Mouse (Mus musculus) brain, embryonic 14.5 days (tissue): Measurements from ENCODE around the gene Figla. TPM values are rescaled to one million over a fixed set of nuclear protein-coding genes. Genes with fewer than 3 reads are reported as not detected.

Source experiments
- DNase-seq: peaks from one replicate; pipeline ENCODE4 v3.0.0-alpha.2; 2011; ENCODE audit warnings: low read depth
- CTCF ChIP-seq: fragments of 200-500 bp; IDR thresholded peaks from 2 replicates; pipeline ENCODE4 v1.5.1; 2012; ENCODE audit warnings: inconsistent platforms, mild to moderate bottlenecking, moderate library complexity, borderline replicate concordance; ENCODE audit not compliant: insufficient read depth, insufficient read length; ENCODE audit errors: extremely low read depth
- POLR2A ChIP-seq: fragments of 200-500 bp; IDR thresholded peaks from 2 replicates; pipeline ENCODE4 v1.6.1; 2012; ENCODE audit warnings: mild to moderate bottlenecking, inconsistent platforms, borderline replicate concordance; ENCODE audit not compliant: poor library complexity, insufficient read depth, insufficient read length, severe bottlenecking; ENCODE audit errors: extremely low read depth
- polyA plus RNA-seq: library from polyadenylated mRNA; depleted of rRNA; stranded (reverse); fragments of >200 nt; gene quantifications from 2 replicates; pipeline ENCODE4 v1.2.3, GENCODE M21; 2012; rRNA removed

Gene Figla
- polyA plus RNA-seq, 1 experiment = 0.15 TPM

DNA sequence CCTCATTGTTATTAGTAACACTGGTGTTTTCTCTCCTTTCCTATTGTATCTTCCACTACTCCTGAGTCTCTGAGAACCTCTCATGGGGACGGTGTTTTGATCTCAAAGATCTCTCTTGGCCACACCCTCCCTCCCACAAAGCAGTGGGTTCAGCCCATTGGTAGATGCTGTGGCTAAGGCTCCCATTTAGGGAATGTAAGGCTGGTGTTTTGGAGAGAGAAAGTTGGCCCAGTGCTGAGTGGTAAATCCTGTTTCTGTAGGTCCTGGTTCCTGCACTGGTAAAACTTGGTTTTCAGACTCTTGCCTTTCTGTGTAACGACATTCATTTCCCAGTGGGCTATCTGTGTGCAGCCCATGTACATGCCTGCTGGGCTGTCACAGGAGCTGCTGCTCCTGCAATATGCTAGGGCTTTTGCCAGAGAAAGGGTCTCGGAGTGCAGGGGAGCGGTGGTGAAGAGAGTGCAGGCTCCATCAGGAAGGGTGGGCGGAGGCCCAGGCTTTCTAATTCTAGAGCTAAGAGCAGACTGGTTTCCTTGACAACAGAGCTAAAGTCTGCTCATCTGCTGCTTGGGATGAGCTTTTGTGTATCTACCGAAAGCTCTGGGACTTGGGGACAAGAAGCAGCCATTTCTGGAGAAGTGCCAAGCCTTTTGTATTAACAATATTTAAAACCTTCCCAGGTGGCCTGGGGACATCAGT is 48.5 kb downstream of the Figla start:
- TF ChIP-seq CTCF (no peak), POLR2A (no peak)
- DNase-seq = peak; percentile 94

DNA sequence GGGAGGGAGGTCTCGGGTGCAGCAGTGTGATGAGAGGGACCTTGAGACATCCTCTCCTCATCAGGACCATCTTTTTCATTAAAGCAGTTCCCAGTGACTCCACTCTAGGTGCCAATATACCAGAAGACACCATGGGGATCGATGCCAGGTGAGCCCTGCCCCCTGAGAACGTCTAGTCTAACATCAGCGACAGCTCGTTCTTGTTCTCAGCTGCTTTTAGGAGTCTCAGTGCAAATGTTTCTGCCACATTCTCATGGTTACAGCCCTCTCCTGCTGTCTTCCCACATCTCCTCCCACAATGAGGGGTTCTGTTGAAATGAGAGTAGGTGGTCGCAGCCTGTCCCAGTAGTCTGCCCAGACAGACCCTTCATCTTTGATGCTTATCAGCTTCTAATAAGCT is 50.8 kb downstream of the Figla start:
- no peak for DNase-seq
- TF ChIP-seq POLR2A (no peak), CTCF (no peak)

- TF ChIP-seq POLR2A (no peak), CTCF (no peak)
- no peak for DNase-seq
These were observed 51.2 kb downstream of the Figla start for GRCm38 (mm10) chr6:86067145-86067544.

GRCm38 (mm10) chr6:86069009-86069408 is 53.0 kb downstream of the Figla start:
- TF ChIP-seq POLR2A (no peak), CTCF (no peak)
- peak; percentile 77 for DNase-seq

- no peak for TF ChIP-seq CTCF
- TF ChIP-seq POLR2A = no peak
- no peak for DNase-seq
These were observed 53.9 kb downstream of the Figla start for GRCm38 (mm10) chr6:86069856-86070255.

GRCm38 (mm10) chr6:86070277-86070676 is 54.3 kb downstream of the Figla start:
- no peak for DNase-seq
- no peak for TF ChIP-seq CTCF
- no peak for TF ChIP-seq POLR2A

Other genes with a start within 250 kb of the Figla start
- 0.08 TPM in 1 of 2 replicates, not detected in the other for gene Nat8f6, start 195.2 kb upstream of the Figla start, polyA plus RNA-seq
- gene Nat8f5, start 195.2 kb upstream of the Figla start, polyA plus RNA-seq = not detected in 2 replicates
- not detected in 2 replicates for gene Nat8, start 184.1 kb upstream of the Figla start, polyA plus RNA-seq
- gene Nat8f2, start 147.0 kb upstream of the Figla start, polyA plus RNA-seq = 0.03 and 0.10 TPM in 2 replicates
- gene Nat8f4, start 111.3 kb upstream of the Figla start, polyA plus RNA-seq = 4.5 and 5.5 TPM in 2 replicates
- gene Tprkb, start 104.3 kb upstream of the Figla start, polyA plus RNA-seq = 35.5 and 40.7 TPM in 2 replicates
- 16.5 and 17.1 TPM in 2 replicates for gene Nat8f1, start 100.5 kb upstream of the Figla start, polyA plus RNA-seq
- 157 and 169 TPM in 2 replicates for gene Dusp11, start 54.5 kb upstream of the Figla start, polyA plus RNA-seq
- gene Add2, start 12.5 kb downstream of the Figla start, polyA plus RNA-seq = 181 and 191 TPM in 2 replicates
- 5.3 and 10.0 TPM in 2 replicates for gene Tgfa, start 179.1 kb downstream of the Figla start, polyA plus RNA-seq